Mouse (Mus musculus) heart, embryonic 10.5 days (tissue): ENCODE measurements around the gene Pakap. TPM values are rescaled to one million over a fixed set of nuclear protein-coding genes. Genes with fewer than 3 reads are reported as not detected.

ENCODE experiments used
- DNase-seq: peaks from one replicate; pipeline ENCODE4 v3.0.0-alpha.2; 2017; ENCODE audit warnings: low spot score
- H3K27ac ChIP-seq: fragments of 300-500 bp; sonication (generic); 2 replicates; pipeline ENCODE4 v1.5.1; 2016; ENCODE audit warnings: mild to moderate bottlenecking
- H3K27me3 ChIP-seq: fragments of 300-500 bp; sonication (generic); 2 replicates; pipeline ENCODE4 v1.6.1; 2016; ENCODE audit warnings: mild to moderate bottlenecking; ENCODE audit not compliant: poor library complexity, insufficient read depth, severe bottlenecking
- H3K36me3 ChIP-seq: fragments of 300-500 bp; sonication (generic); 2 replicates; pipeline ENCODE4 v1.6.1; 2016; ENCODE audit warnings: mild to moderate bottlenecking, moderate library complexity
- H3K4me1 ChIP-seq: fragments of 300-500 bp; sonication (generic); 2 replicates; pipeline ENCODE4 v1.6.1; 2016; ENCODE audit warnings: mild to moderate bottlenecking
- H3K4me3 ChIP-seq: fragments of 300-500 bp; sonication (generic); 2 replicates; pipeline ENCODE4 v1.5.1; 2016; ENCODE audit warnings: mild to moderate bottlenecking, moderate library complexity
- H3K9me3 ChIP-seq: fragments of 300-500 bp; sonication (generic); 2 replicates; pipeline ENCODE4 v1.6.1; 2016; ENCODE audit warnings: mild to moderate bottlenecking, moderate library complexity
- WGBS: fragments of 180-500 bp; shearing (Covaris S2); methylation state at CpG from one replicate; pipeline ENCODE4 v1.1.7; 2016; 5-methylcytosine and 5-hydroxymethylcytosine counted together
- polyA plus RNA-seq: library from polyadenylated mRNA; unstranded; fragments of >200 nt; fragmentation: Nextera tagmentation; extraction: Ambion mirVana; gene quantifications from 2 replicates; pipeline ENCODE4 v1.2.1, GENCODE M21; 2016

Gene Pakap
- polyA plus RNA-seq, 1 experiment from 2014 or later = 53.0 TPM

- H3K9me3 ChIP-seq = no peaks in the 10 kb centered on the region
- peaks cover 22% of the 10 kb centered on the region for H3K36me3 ChIP-seq
- DNase-seq = no peak
- H3K27ac ChIP-seq = peak overlapping the region; percentile 59; the same call in 1 of the 2 replicates
- no peaks in the 10 kb centered on the region for H3K27me3 ChIP-seq
- H3K4me3 ChIP-seq = no peak overlapping the region
- WGBS = 31% methylated on average over 10 of the region's 10 CpGs
- peaks cover 76% of the 10 kb centered on the region for H3K4me1 ChIP-seq
Measured at GRCm38 (mm10) chr4:57579683-57580082, 11.7 kb downstream of the Pakap start.

- Histone ChIP-seq H3K4me3 (no peak overlapping the region; the same call in 1 of the 2 replicates), H3K4me1 (peaks cover 77% of the 10 kb centered on the region), H3K9me3 (no peaks in the 10 kb centered on the region), H3K27ac (peak overlapping the region; percentile 53), H3K36me3 (peaks cover 14% of the 10 kb centered on the region), H3K27me3 (no peaks in the 10 kb centered on the region)
- DNase-seq = no peak
- 77% methylated on average over 6 of the region's 6 CpGs for WGBS
Measured at GRCm38 (mm10) chr4:57585281-57585800, 17.4 kb downstream of the Pakap start.

GRCm38 (mm10) chr4:57586933-57587658 is 19.1 kb downstream of the Pakap start:
- Histone ChIP-seq H3K9me3 (no peaks in the 10 kb centered on the region), H3K27ac (peak overlapping the region; percentile 79), H3K36me3 (peaks cover 12% of the 10 kb centered on the region), H3K4me1 (peaks cover 80% of the 10 kb centered on the region), H3K27me3 (no peaks in the 10 kb centered on the region), H3K4me3 (no peak overlapping the region)
- no peak for DNase-seq
- WGBS = 52% methylated on average over 7 of the region's 7 CpGs

- 38% methylated on average over 1 of the region's 1 CpGs for WGBS
- Histone ChIP-seq H3K27me3 (no peaks in the 10 kb centered on the region), H3K4me1 (peaks cover 87% of the 10 kb centered on the region), H3K9me3 (no peaks in the 10 kb centered on the region), H3K36me3 (0 out of 2 replicates have a peak, but pooled peaks cover 2% of the 10 kb centered on the region), H3K27ac (peak overlapping the region; percentile 79; the same call in 1 of the 2 replicates), H3K4me3 (no peak overlapping the region)
- peak; percentile 84 for DNase-seq
Measured at GRCm38 (mm10) chr4:57588356-57588755, 20.4 kb downstream of the Pakap start.

- peaks cover 67% of the 10 kb centered on the region for H3K4me1 ChIP-seq
- no peak for DNase-seq
Measured at GRCm38 (mm10) chr4:57592751-57593150, 24.8 kb downstream of the Pakap start.

GRCm38 (mm10) chr4:57599946-57600345 is 32.0 kb downstream of the Pakap start:
- Histone ChIP-seq H3K27me3 (no peaks in the 10 kb centered on the region), H3K27ac (peak overlapping the region; percentile 26; the same call in 1 of the 2 replicates), H3K9me3 (no peaks in the 10 kb centered on the region), H3K4me1 (peaks cover 70% of the 10 kb centered on the region), H3K4me3 (no peak overlapping the region), H3K36me3 (peaks cover 6% of the 10 kb centered on the region; the same call in 1 of the 2 replicates)
- 83% methylated on average over 6 of the region's 6 CpGs for WGBS
- DNase-seq = no peak

More at GRCm38 (mm10) chr4:57592751-57593150, 24.8 kb downstream of the Pakap start:
- H3K36me3 ChIP-seq = peaks cover 6% of the 10 kb centered on the region; the same call in 1 of the 2 replicates
- no peaks in the 10 kb centered on the region for H3K9me3 ChIP-seq
- H3K27me3 ChIP-seq = no peaks in the 10 kb centered on the region
- H3K4me3 ChIP-seq = no peak overlapping the region
- WGBS = 75% methylated on average over 4 of the region's 4 CpGs
- H3K27ac ChIP-seq = no peak overlapping the region

- Histone ChIP-seq H3K27me3 (no peaks in the 10 kb centered on the region), H3K27ac (peak overlapping the region; percentile 29; the same call in 1 of the 2 replicates), H3K36me3 (peaks cover 5% of the 10 kb centered on the region; the same call in 1 of the 2 replicates), H3K4me3 (no peak overlapping the region), H3K4me1 (peaks cover 72% of the 10 kb centered on the region), H3K9me3 (no peaks in the 10 kb centered on the region)
- WGBS = 86% methylated on average over 11 of the region's 11 CpGs
- DNase-seq = no peak
Measured at GRCm38 (mm10) chr4:57600685-57601457, 32.9 kb downstream of the Pakap start.

GRCm38 (mm10) chr4:57601458-57601835 is 33.5 kb downstream of the Pakap start:
- H3K27me3 ChIP-seq = no peaks in the 10 kb centered on the region
- H3K27ac ChIP-seq = peak overlapping the region; percentile 29; the same call in 1 of the 2 replicates
- no peaks in the 10 kb centered on the region for H3K9me3 ChIP-seq
- H3K4me3 ChIP-seq = no peak overlapping the region
- H3K4me1 ChIP-seq = peaks cover 72% of the 10 kb centered on the region
- peaks cover 5% of the 10 kb centered on the region; the same call in 1 of the 2 replicates for H3K36me3 ChIP-seq
- WGBS = 33% methylated on average over 9 of the region's 9 CpGs
- DNase-seq = no peak

- Histone ChIP-seq H3K27me3 (no peaks in the 10 kb centered on the region), H3K36me3 (peaks cover 5% of the 10 kb centered on the region; the same call in 1 of the 2 replicates), H3K9me3 (no peaks in the 10 kb centered on the region), H3K4me1 (peaks cover 68% of the 10 kb centered on the region), H3K4me3 (no peak overlapping the region), H3K27ac (peak overlapping the region; percentile 29; the same call in 1 of the 2 replicates)
- DNase-seq = no peak
- WGBS = 71% methylated on average over 10 of the region's 10 CpGs
Measured at GRCm38 (mm10) chr4:57601903-57602617, 34.1 kb downstream of the Pakap start.

- Histone ChIP-seq H3K4me3 (no peak overlapping the region), H3K27ac (no peak overlapping the region), H3K27me3 (no peaks in the 10 kb centered on the region), H3K36me3 (peaks cover 5% of the 10 kb centered on the region; the same call in 1 of the 2 replicates), H3K9me3 (no peaks in the 10 kb centered on the region), H3K4me1 (peaks cover 50% of the 10 kb centered on the region)
- 29% methylated on average over 3 of the region's 3 CpGs for WGBS
- peak; percentile 82 for DNase-seq
Measured at GRCm38 (mm10) chr4:57606258-57606657, 38.3 kb downstream of the Pakap start.

GRCm38 (mm10) chr4:57607247-57607942 is 39.4 kb downstream of the Pakap start:
- no peaks in the 10 kb centered on the region for H3K9me3 ChIP-seq
- 44% methylated on average over 22 of the region's 22 CpGs for WGBS
- H3K27ac ChIP-seq = peak overlapping the region; percentile 72; the same call in 1 of the 2 replicates
- peaks cover 46% of the 10 kb centered on the region for H3K4me1 ChIP-seq
- peaks cover 5% of the 10 kb centered on the region; the same call in 1 of the 2 replicates for H3K36me3 ChIP-seq
- peak; percentile 90 for DNase-seq
- no peak overlapping the region for H3K4me3 ChIP-seq
- no peaks in the 10 kb centered on the region for H3K27me3 ChIP-seq
